Mouse (Mus musculus) hindbrain, embryonic 13.5 days (tissue): Measurements from ENCODE around the gene Theg. TPM values are rescaled to one million over a fixed set of nuclear protein-coding genes. Genes with fewer than 3 reads are reported as not detected.

ENCODE experiments used
- ATAC-seq: fragments of 200-750 bp; cut with Nextera tagmentation; 2 replicates; pipeline ENCODE4 v1.8.0; 2017; ENCODE audit warnings: moderate TSS enrichment; ENCODE audit not compliant: low FRiP score
- H3K27ac ChIP-seq: fragments of 300-500 bp; sonication (generic); 2 replicates; pipeline ENCODE4 v1.5.1; 2015; ENCODE audit warnings: inconsistent platforms, mild to moderate bottlenecking, moderate library complexity
- H3K27me3 ChIP-seq: fragments of 300-500 bp; sonication (generic); 2 replicates; pipeline ENCODE4 v1.6.1; 2015; ENCODE audit warnings: mild to moderate bottlenecking, inconsistent platforms
- H3K36me3 ChIP-seq: fragments of 300-500 bp; sonication (generic); 2 replicates; pipeline ENCODE4 v1.6.1; 2015; ENCODE audit warnings: mild to moderate bottlenecking, inconsistent platforms
- H3K4me1 ChIP-seq: fragments of 300-500 bp; sonication (generic); replicated peaks from 2 replicates; pipeline ENCODE4 v1.6.1; 2015; ENCODE audit warnings: inconsistent platforms
- H3K4me2 ChIP-seq: fragments of 300-500 bp; sonication (generic); 2 replicates; pipeline ENCODE4 v1.6.1; 2015; ENCODE audit warnings: inconsistent platforms, mild to moderate bottlenecking, moderate library complexity
- H3K4me3 ChIP-seq: fragments of 300-500 bp; sonication (generic); 2 replicates; pipeline ENCODE4 v1.5.1; 2015; ENCODE audit warnings: mild to moderate bottlenecking, inconsistent platforms
- H3K9ac ChIP-seq: fragments of 300-500 bp; sonication (generic); 2 replicates; pipeline ENCODE4 v1.6.1; 2015; ENCODE audit warnings: mild to moderate bottlenecking, inconsistent platforms
- H3K9me3 ChIP-seq: fragments of 300-500 bp; sonication (generic); 2 replicates; pipeline ENCODE4 v1.6.1; 2016; ENCODE audit warnings: inconsistent platforms
- WGBS: fragments of 180-500 bp; shearing (Covaris S2); methylation state at CpG from one replicate; pipeline ENCODE4 v1.1.7; 2015; 5-methylcytosine and 5-hydroxymethylcytosine counted together
- polyA plus RNA-seq: library from polyadenylated mRNA; unstranded; fragments of >200 nt; fragmentation: Nextera tagmentation; extraction: Ambion mirVana; gene quantifications from 2 replicates; pipeline ENCODE4 v1.2.1, GENCODE M21; 2015

The Theg gene
- polyA plus RNA-seq, 1 experiment from 2014 or later, result not detected

DNA sequence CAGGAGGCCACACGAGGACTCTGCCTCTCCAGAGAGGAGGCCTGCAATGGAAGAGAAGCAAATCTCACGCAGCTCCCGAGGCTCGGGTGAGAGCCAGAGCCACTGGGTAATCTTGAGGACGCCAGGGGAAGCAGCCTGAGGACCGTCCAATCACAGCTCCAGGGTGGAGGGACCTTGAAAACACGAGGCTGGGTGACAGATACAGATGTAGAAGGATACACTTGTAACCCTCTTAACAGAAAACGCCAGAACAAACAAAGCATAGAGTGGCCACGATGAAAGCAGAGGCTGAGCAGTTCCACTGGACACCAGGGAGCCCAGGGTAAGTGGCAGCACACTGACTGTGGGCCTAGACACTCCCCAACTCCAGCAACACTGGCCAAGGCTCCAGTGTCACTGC lies 36.8 kb downstream of the Theg start:
- peaks cover 29% of the 10 kb centered on the region for H3K4me1 ChIP-seq
- H3K27ac ChIP-seq, result no peak overlapping the region
- H3K27me3 ChIP-seq, result no peaks in the 10 kb centered on the region
- peaks cover 53% of the 10 kb centered on the region for H3K36me3 ChIP-seq
- no peak overlapping the region for H3K4me2 ChIP-seq
- 87% methylated on average over 9 of the region's 9 CpGs for WGBS
- H3K9me3 ChIP-seq, result no peaks in the 10 kb centered on the region
- H3K4me3 ChIP-seq, result no peak overlapping the region
- no peak overlapping the region for H3K9ac ChIP-seq
- ATAC-seq, result no peak

DNA sequence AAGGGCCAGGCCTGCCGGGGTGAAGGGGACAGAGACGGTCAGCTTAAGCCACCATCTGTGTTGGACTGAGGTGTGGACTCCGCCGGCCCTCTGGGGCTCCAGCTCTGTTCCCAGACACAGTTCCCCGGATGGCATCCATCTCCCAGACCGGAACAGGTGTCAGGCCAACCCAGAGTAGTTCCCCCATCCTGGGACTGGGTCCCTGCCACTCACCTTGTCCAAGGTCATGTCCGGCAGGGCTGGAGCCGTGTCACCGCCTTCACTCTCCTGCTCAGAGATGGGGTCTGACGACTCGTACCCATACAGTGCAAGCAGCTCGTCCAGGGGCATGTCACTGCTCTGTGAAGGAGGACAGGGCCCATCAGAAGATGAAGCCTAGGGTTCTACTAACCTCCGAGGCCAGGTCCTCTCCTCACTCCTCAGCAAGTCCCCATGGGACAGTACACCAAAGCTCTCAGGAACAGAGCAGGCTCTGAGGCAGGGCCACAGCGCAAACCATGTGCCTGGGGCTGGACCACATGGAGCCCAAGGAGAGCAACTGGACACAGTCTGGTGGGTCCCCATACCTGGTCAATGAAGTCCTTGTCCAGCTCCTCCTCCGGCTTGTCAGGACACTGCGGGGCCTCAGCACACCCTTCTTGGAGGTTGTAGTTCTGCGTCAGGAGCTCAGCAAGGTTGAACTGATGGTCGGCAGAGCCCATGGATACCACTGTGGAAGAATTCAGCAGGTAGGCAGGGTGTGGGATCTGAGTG lies 38.0 kb downstream of the Theg start:
- Histone ChIP-seq H3K9ac (no peak overlapping the region), H3K4me1 (peaks cover 23% of the 10 kb centered on the region), H3K4me2 (no peak overlapping the region), H3K4me3 (no peak overlapping the region), H3K27ac (no peak overlapping the region), H3K27me3 (no peaks in the 10 kb centered on the region), H3K36me3 (peaks cover 65% of the 10 kb centered on the region), H3K9me3 (no peaks in the 10 kb centered on the region)
- WGBS, result 95% methylated on average over 18 of the region's 18 CpGs
- no peak for ATAC-seq

DNA sequence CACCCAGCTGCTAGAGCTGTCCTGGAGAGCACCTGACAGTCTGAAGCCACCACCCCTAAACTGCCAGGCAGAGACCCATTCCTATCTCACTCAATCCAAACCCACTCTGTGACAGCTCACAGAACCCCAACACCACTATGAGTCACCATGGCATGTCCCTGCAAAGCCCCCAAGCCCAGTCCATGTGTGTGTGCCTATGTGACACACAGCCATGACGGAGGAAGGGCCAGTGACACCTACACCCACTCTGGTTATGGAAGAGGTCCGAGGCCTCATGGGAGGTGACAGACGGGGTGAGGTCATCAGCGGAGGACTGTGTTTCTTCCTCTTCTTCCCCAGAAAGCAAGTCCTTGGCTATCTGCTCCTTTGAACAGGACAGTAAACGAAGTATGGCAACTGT lies 38.6 kb downstream of the Theg start:
- no peak overlapping the region for H3K4me2 ChIP-seq
- no peak overlapping the region for H3K27ac ChIP-seq
- peaks cover 17% of the 10 kb centered on the region for H3K4me1 ChIP-seq
- no peak overlapping the region for H3K4me3 ChIP-seq
- no peaks in the 10 kb centered on the region for H3K9me3 ChIP-seq
- peaks cover 71% of the 10 kb centered on the region for H3K36me3 ChIP-seq
- no peak overlapping the region for H3K9ac ChIP-seq
- no peaks in the 10 kb centered on the region for H3K27me3 ChIP-seq
- ATAC-seq, result no peak
- WGBS, result 93% methylated on average over 5 of the region's 5 CpGs

DNA sequence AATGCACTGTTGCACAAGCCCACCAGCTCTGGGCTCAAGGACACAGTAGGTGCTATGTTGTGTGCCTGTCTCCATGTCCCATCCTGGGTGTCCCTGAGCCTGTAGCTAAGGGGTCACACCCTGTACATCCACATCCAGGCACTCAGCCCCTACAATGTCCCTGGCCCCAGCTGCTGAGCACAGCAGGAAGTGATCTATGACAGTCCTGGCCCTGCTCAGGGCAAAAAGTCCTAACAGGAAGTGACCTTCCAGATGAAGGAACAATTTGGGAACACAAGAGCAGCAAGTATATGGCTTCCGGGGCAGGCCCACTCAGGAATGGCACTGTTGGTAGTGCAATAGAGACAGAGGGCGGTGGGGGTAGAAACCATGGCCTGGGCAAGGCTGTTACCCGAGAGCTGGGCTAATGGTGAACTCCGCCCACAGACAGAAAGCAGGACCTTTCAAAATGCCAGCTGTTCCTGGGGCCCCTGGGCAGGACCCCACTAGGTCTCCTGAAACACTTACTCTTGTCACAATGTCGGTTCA lies 39.9 kb downstream of the Theg start:
- Histone ChIP-seq H3K36me3 (peaks cover 84% of the 10 kb centered on the region), H3K27ac (no peak overlapping the region), H3K4me3 (no peak overlapping the region), H3K9me3 (no peaks in the 10 kb centered on the region), H3K27me3 (no peaks in the 10 kb centered on the region), H3K4me2 (no peak overlapping the region), H3K9ac (no peak overlapping the region), H3K4me1 (peaks cover 3% of the 10 kb centered on the region)
- 87% methylated on average over 5 of the region's 5 CpGs for WGBS
- ATAC-seq, result no peak

DNA sequence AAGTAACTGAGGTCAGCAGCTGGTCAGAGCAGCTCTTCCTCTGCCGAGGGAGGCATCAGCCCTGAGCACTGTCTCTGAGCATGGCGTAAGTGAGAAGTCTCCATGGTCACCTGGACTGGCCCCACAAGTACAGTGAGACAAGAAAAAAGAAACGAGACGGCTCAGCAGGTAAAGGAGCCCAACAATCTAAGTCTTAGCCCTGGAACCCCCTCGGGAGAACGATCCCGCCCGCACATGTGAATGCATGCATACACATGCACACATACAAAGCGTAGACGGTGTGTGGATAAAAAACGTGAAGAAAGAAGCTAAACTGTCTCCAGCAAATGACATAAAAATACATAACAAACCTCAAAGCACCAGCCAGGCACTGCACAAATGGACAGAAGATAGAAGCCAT lies 40.6 kb downstream of the Theg start:
- Histone ChIP-seq H3K36me3 (peaks cover 92% of the 10 kb centered on the region), H3K4me1 (no peaks in the 10 kb centered on the region), H3K9ac (no peak overlapping the region; the same call in 1 of the 2 replicates), H3K4me2 (no peak overlapping the region), H3K4me3 (no peak overlapping the region), H3K27me3 (no peaks in the 10 kb centered on the region), H3K9me3 (no peaks in the 10 kb centered on the region), H3K27ac (no peak overlapping the region)
- ATAC-seq, result no peak
- WGBS, result 94% methylated on average over 11 of the region's 11 CpGs

DNA sequence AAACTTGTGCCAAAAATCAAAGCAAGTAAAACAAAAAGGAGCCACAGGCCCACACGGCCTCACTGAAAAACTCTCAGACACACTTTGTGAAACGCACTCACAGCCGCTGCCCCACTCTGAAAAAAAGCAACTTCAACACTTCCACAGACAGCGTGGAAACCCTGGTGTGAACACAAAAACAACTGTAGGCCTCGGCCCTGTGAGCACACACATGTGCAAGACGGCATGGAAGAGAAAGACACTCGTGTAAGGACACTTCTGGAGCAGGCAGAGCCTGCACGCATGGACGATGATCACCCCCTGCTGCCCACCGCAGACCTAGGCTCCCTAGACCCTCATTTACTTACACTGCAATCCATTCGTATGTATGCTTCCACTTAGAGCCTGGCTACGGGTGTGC lies 41.2 kb downstream of the Theg start:
- Histone ChIP-seq H3K36me3 (peaks cover 98% of the 10 kb centered on the region), H3K4me1 (no peaks in the 10 kb centered on the region), H3K4me2 (no peak overlapping the region), H3K27ac (no peak overlapping the region), H3K27me3 (no peaks in the 10 kb centered on the region), H3K9ac (no peak overlapping the region), H3K4me3 (no peak overlapping the region), H3K9me3 (no peaks in the 10 kb centered on the region)
- ATAC-seq, result no peak
- WGBS, result 91% methylated on average over 12 of the region's 12 CpGs

DNA sequence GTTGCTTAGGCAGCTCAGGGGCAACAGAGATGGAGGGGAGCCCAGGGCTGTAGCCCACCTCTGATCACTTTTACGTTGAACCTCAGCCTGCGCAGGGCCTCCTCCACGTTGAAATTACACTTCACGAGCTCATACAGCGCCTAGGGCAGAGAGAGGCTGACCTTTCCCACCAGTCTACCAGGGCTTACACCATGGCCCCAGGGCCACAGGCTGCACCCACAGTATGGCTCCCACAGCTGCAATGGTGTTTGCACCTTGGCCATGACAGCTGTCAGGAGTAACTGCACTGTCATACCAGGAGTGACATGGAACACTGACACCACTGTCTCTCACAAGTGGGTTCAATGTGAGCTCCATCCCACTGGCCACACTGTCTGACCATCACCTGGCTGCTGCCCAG lies 42.5 kb downstream of the Theg start:
- 96% methylated on average over 5 of the region's 5 CpGs for WGBS

DNA sequence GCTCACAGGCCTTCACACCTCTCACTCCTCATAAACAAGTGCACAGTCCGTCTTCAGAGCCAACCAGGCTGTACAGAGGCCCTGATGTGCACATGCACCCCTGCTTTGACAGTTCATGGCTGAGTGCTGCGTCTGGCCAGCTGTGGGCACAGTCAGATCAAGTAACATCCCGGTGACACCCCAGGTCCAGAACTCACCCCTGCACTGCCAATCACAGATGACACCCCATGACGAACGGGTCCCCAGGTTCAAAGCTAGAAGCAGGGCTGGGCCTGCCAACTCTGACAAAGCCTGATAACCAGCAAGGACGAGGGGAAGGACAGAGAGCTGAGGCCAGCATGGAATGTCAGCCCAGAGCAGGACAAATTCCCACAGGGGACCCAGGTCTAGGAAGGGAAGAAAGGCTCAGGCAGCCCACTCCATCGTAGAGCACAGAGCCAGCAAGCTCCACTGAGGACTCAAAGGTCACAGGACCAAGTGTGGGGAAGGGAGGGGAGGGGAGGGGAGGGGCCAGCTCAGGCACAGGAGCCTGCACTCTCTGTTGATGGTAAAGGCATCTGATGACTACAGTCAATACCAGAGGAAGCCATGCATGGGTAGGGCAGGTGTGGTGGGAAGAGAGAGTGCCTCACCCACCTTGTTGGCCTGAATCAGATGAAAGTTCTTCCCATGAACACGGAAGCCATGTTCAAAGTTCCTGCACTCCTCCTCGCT lies 43.1 kb downstream of the Theg start:
- Histone ChIP-seq H3K4me3 (no peak overlapping the region), H3K4me2 (no peak overlapping the region), H3K4me1 (no peaks in the 10 kb centered on the region), H3K9ac (no peak overlapping the region), H3K27ac (no peak overlapping the region), H3K9me3 (no peaks in the 10 kb centered on the region), H3K27me3 (no peaks in the 10 kb centered on the region), H3K36me3 (peaks cover 100% of the 10 kb centered on the region)
- 87% methylated on average over 9 of the region's 9 CpGs for WGBS
- no peak for ATAC-seq

More for the DNA sequence above, 42.5 kb downstream of the Theg start:
- H3K27me3 ChIP-seq, result no peaks in the 10 kb centered on the region
- no peak overlapping the region for H3K9ac ChIP-seq
- no peak overlapping the region for H3K27ac ChIP-seq
- no peak overlapping the region for H3K4me2 ChIP-seq
- peaks cover 100% of the 10 kb centered on the region for H3K36me3 ChIP-seq
- H3K9me3 ChIP-seq, result no peaks in the 10 kb centered on the region
- ATAC-seq, result no peak
- no peak overlapping the region for H3K4me3 ChIP-seq
- H3K4me1 ChIP-seq, result no peaks in the 10 kb centered on the region

DNA sequence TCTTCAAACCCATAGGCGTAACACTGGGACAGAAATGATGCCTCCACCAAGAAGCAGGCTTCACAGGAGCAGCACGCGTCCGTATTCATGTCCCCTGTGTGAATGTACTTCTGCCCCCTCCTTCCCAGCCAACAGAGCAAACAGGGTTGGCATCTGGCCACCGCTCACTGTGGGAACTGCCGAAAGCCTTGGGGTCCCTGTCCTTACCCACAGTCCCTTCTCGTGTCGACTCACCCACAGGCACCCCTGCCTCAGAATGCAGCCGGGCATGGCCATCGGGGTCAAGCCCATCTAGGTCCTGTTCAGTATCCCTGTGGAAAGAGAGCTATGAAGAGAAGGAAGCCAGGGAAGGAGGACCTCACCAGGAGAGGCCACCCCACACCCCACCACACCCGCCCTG lies 45.0 kb downstream of the Theg start:
- H3K4me2 ChIP-seq, result no peak overlapping the region
- H3K4me1 ChIP-seq, result no peaks in the 10 kb centered on the region
- no peak overlapping the region for H3K9ac ChIP-seq
- ATAC-seq, result no peak
- 96% methylated on average over 11 of the region's 11 CpGs for WGBS
- H3K9me3 ChIP-seq, result no peaks in the 10 kb centered on the region
- H3K4me3 ChIP-seq, result no peak overlapping the region
- H3K27ac ChIP-seq, result no peak overlapping the region
- no peaks in the 10 kb centered on the region for H3K27me3 ChIP-seq
- H3K36me3 ChIP-seq, result peaks cover 96% of the 10 kb centered on the region

DNA sequence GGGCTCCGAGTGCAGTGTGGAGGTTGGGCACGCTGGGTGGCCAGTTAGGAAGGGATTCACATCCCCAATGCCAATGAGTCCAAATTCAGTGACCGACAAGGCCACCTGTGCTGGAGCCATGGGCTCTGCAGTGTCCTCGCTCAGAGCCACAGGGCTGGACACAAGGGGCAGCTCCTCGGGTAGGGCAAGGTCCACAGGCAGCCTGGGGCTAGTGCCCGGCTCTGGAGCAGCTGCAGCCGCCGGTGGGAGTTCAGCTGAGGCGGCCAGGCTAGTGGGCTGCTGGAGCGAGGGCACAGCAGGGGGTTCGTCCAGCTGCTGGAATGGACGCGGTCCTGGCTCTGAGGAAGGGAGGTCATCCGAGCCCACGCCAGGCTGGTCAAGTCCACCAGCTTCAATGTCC lies 45.6 kb downstream of the Theg start:
- Histone ChIP-seq H3K9ac (no peak overlapping the region), H3K4me3 (no peak overlapping the region), H3K9me3 (no peaks in the 10 kb centered on the region), H3K27ac (no peak overlapping the region), H3K36me3 (peaks cover 92% of the 10 kb centered on the region), H3K4me1 (no peaks in the 10 kb centered on the region), H3K4me2 (no peak overlapping the region), H3K27me3 (no peaks in the 10 kb centered on the region)
- ATAC-seq, result no peak
- WGBS, result 69% methylated on average over 15 of the region's 15 CpGs

DNA sequence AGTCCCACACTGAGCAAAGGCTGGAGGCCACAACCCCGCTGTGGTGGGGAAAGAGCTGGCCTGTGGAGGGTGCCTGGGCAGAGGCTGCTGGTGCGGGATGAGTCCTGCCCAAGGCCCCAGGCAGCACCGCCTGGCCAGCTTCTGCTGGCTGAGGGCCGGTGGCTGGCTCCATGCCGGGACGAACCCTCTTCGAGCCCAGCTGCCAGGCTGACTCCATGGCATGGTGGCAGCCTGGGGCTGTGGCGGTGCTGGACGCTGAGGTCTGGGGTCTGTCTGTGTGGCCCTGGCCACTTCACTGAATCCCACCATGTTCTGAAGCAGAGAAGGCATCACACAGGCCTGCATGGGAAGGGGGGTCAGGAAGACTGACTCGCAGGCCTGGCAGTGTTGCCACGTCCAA lies 46.4 kb downstream of the Theg start:
- no peak overlapping the region; the same call in 1 of the 2 replicates for H3K9ac ChIP-seq
- no peak overlapping the region for H3K27ac ChIP-seq
- H3K36me3 ChIP-seq, result peaks cover 84% of the 10 kb centered on the region
- H3K9me3 ChIP-seq, result no peaks in the 10 kb centered on the region
- H3K4me2 ChIP-seq, result no peak overlapping the region
- no peaks in the 10 kb centered on the region for H3K4me1 ChIP-seq
- no peak for ATAC-seq
- H3K4me3 ChIP-seq, result no peak overlapping the region
- H3K27me3 ChIP-seq, result no peaks in the 10 kb centered on the region
- 93% methylated on average over 11 of the region's 11 CpGs for WGBS

DNA sequence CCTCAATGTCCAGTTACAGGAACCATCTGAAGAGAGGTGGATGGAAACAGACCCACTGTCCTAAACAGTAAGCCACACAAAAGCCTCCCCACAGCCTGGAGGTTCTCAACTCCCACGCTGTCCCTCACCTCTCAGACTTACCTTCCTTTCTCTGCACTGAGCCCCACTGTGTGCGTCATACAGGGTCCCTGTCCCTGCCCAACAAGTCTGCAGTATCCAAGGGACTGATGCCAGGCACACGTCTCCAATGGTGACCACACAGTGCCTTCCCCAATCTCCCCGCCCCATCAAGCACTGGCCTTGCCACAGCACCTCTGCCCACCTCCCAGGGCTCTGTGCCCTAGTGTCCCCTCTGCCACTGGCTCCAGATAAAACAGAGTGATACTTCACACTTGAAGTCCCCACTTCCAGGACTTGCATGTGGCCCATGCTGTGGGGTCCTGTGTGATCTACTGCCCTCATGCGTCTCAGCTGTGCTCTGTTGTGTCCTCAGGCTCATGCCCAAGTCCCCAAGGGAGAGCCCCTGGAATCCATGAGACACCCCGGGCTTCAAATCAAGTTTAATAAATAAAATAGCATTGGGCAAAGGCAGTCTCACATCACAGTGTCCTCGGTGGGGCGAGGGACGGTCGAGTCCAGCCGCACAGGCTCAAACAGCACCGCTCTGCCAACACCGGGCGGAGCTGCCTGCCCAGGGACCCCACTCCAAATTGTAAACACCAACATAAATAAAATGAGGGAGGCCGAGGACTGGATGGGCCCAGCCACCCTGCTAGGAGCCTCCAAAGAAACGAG lies 47.2 kb downstream of the Theg start:
- no peaks in the 10 kb centered on the region for H3K4me1 ChIP-seq
- no peak overlapping the region for H3K4me2 ChIP-seq
- H3K36me3 ChIP-seq, result peaks cover 76% of the 10 kb centered on the region
- no peak overlapping the region for H3K4me3 ChIP-seq
- WGBS, result 97% methylated on average over 16 of the region's 16 CpGs
- no peak overlapping the region for H3K27ac ChIP-seq
- ATAC-seq, result no peak
- no peak overlapping the region for H3K9ac ChIP-seq
- H3K27me3 ChIP-seq, result peaks cover 3% of the 10 kb centered on the region; the same call in 1 of the 2 replicates
- no peaks in the 10 kb centered on the region for H3K9me3 ChIP-seq
